ENCODE assay signal across 8 mouse cellular contexts in the genomic region with DNA sequence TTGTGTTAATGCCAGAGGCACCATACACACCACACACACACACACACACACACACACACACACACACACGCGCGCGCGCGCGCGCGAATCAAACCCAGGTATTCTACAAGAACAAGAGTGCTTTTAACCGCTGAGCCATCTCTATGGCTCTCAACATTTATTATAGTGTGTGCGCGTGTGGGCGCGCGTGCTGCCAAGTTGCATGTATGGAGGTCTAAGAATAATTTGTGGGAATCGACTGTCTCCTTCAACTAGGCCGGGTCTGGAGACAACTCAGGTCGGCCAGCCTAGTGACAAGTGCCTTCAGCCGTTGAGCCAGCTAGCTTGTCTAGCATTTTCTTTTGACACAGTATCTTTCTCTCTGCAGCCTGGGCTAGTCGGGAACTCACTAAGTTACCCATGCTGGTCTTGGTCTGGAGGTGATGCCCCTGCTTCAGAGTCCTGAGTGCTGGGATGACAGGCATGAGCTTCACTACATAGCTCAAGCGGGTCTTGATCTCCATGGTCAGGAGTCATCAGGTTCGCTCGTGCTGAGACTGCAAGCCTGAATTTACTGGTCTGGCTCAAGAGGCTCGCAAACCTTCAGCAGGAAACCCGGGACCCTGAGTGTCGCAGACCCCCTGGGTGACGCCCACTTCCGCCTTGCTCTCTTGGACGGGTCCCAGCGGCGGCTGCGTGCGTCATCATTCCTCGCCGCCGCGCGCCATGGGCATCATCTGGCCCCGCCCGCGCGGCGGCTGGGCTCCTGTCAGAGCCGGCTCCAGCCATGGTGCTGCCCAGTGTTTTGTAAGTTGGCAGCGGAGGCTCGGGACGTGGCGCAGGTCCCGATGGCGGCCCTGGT. TPM values are rescaled to one million over a fixed set of nuclear protein-coding genes. Genes with fewer than 3 reads are reported as not detected.
DNase-seq lines count a peak whose midpoint lies in the region; ATAC-seq lines count a peak whose summit lies in the region.

A gene (plus strand): TSS at position 709 of the 841 bp plus-strand sequence.

- no peaks in the 10 kb centered on the region for H3K9me3 ChIP-seq in heart, embryonic 13.5 days
- H3K9me3 ChIP-seq in liver, embryonic 12.5 days (replicated peaks): no peaks in the 10 kb centered on the region
- H3K9me3 ChIP-seq in stomach, embryonic 15.5 days: no peaks in the 10 kb centered on the region

- H3K4me1 ChIP-seq in brown adipose tissue, adult 24 weeks (ENCODE audit: control insufficient read depth, insufficient read depth, insufficient read length, low read length): peaks cover 7% of the 10 kb centered on the region
- peaks cover 15% of the 10 kb centered on the region for H3K4me1 ChIP-seq in heart, embryonic 13.5 days
- peaks cover 21% of the 10 kb centered on the region for H3K4me1 ChIP-seq in liver, embryonic 12.5 days
- H3K4me1 ChIP-seq in stomach, embryonic 15.5 days: peaks cover 6% of the 10 kb centered on the region

- peak; percentile 91 for ATAC-seq in heart, embryonic 13.5 days (ENCODE audit: extremely low read depth, insufficient number of reproducible peaks, low FRiP score, low TSS enrichment)
- peak; percentile 96 for ATAC-seq in liver, embryonic 12.5 days
- peak; percentile 95 for ATAC-seq in stomach, embryonic 15.5 days (ENCODE audit: insufficient read depth, low FRiP score, low read depth)

- 5% methylated on average over 50 of the region's 50 CpGs for WGBS in heart, embryonic 13.5 days
- WGBS in liver, embryonic 12.5 days (ENCODE audit: insufficient replicate concordance): 6% methylated on average over 50 of the region's 50 CpGs
- 5% methylated on average over 50 of the region's 50 CpGs for WGBS in stomach, embryonic 15.5 days

- H3K9ac ChIP-seq in heart, embryonic 13.5 days: peak within 1 kb of the TSS; percentile 93
- H3K9ac ChIP-seq in liver, embryonic 12.5 days: peak within 1 kb of the TSS; percentile 90
- H3K9ac ChIP-seq in stomach, embryonic 15.5 days: peak within 1 kb of the TSS; percentile 86

- 0 out of 2 replicates have a peak, but pooled peaks cover 3% of the 10 kb centered on the region for H3K36me3 ChIP-seq in heart, embryonic 13.5 days
- H3K36me3 ChIP-seq in liver, embryonic 12.5 days: no peaks in the 10 kb centered on the region; the same call in 1 of the 2 replicates
- no peaks in the 10 kb centered on the region for H3K36me3 ChIP-seq in stomach, embryonic 15.5 days

- DNase-seq in CD4-positive, CD25-positive, alpha-beta regulatory T cell, adult 2 months (ENCODE audit: low read depth, low spot score): peak; percentile 91
- peak; percentile 11 for DNase-seq in fat pad, adult 2 months (ENCODE audit: extremely low read depth, low read depth, low spot score)
- peak; percentile 95 for DNase-seq in kidney, postnatal 10 days
- peak; percentile 83 to 88 for DNase-seq in natural killer cell, adult 2 months (ENCODE audit: low spot score in 2 of 2)

- H3K4me2 ChIP-seq in heart, embryonic 13.5 days: peak within 1 kb of the TSS; percentile 86
- peak within 1 kb of the TSS; percentile 91 for H3K4me2 ChIP-seq in liver, embryonic 12.5 days
- peak within 1 kb of the TSS; percentile 86 for H3K4me2 ChIP-seq in stomach, embryonic 15.5 days

- no peaks in the 10 kb centered on the region for H3K27me3 ChIP-seq in heart, embryonic 13.5 days (replicated peaks)
- H3K27me3 ChIP-seq in liver, embryonic 12.5 days (replicated peaks): no peaks in the 10 kb centered on the region
- no peaks in the 10 kb centered on the region for H3K27me3 ChIP-seq in stomach, embryonic 15.5 days (replicated peaks)

- peak within 1 kb of the TSS; percentile 88 for H3K4me3 ChIP-seq in brown adipose tissue, adult 24 weeks (ENCODE audit: insufficient read depth, low read depth, low read length)
- H3K4me3 ChIP-seq in heart, embryonic 13.5 days: peak within 1 kb of the TSS; percentile 84
- H3K4me3 ChIP-seq in liver, embryonic 12.5 days: peak within 1 kb of the TSS; percentile 85
- H3K4me3 ChIP-seq in stomach, embryonic 15.5 days (replicated peaks): peak within 1 kb of the TSS; percentile 91

- H3K27ac ChIP-seq in brown adipose tissue, adult 24 weeks (replicated peaks; ENCODE audit: low read depth, low read length): peak within 1 kb of the TSS; percentile 82
- peak within 1 kb of the TSS; percentile 91 for H3K27ac ChIP-seq in heart, embryonic 13.5 days (replicated peaks)
- H3K27ac ChIP-seq in liver, embryonic 12.5 days: peak within 1 kb of the TSS; percentile 84
- peak within 1 kb of the TSS; percentile 89 for H3K27ac ChIP-seq in stomach, embryonic 15.5 days

RNA-seq across cellular contexts. Expression of the gene that starts here (rescaled TPM):
- 38.1 and 43.0 TPM in 2 replicates for polyA plus RNA-seq in brown adipose tissue, adult 24 weeks (2012; ENCODE audit: insufficient read depth, insufficient read length, missing spikeins)
- 11.5 and 11.7 TPM in 2 replicates for polyA plus RNA-seq in heart, embryonic 13.5 days (2015; fragmentation: Nextera tagmentation; extraction: Ambion mirVana)
- 11.9 and 12.4 TPM in 2 replicates for polyA plus RNA-seq in liver, embryonic 12.5 days (2016; fragmentation: Nextera tagmentation; extraction: Ambion mirVana)
- polyA plus RNA-seq in stomach, embryonic 15.5 days (2015; fragmentation: Nextera tagmentation; extraction: Ambion mirVana): 12.2 and 13.4 TPM in 2 replicates

Comparison
In these comparisons a context has a peak if more than half of its experiments do, and no peak if none do; other contexts are left out.
1. Peak in every context shown above with its lines: DNase-seq, ATAC-seq, H3K4me3 ChIP-seq and H3K27ac ChIP-seq.
2. DNase-seq: peak in every context shown above with its lines; median percentile 95 in kidney, postnatal 10 days; 91 in CD4-positive, CD25-positive, alpha-beta regulatory T cell, adult 2 months; 86 in natural killer cell, adult 2 months; 11 in fat pad, adult 2 months.